ENCODE assay signal across 10 mouse cellular contexts in the genomic region with DNA sequence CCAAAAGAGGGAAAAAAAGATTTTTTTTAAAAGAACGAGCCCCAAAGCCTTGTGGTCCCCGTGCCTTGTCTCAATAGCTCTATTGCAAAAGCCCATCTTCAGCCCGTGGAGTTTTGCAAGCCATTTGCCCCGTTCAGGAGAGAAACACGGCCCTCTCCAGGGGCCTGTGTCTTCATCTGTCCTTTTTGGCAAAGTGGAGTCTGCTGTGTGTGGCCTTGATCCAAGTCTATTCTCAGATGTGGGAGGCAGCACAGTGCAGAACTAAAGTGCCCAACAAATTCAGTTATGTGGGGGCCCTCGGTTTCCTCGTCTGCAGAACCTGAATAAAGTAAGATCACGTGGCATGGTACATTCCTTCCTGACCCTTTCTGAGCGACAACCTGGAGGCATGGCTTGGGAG. TPM values are rescaled to one million over a fixed set of nuclear protein-coding genes. Genes with fewer than 3 reads are reported as not detected.
A peak's percentile ranks its signal among the peaks of the same experiment; 100 is the strongest.
DNase-seq lines count a peak whose midpoint lies in the region; ATAC-seq lines count a peak whose summit lies in the region.
"Had no signal": no experiment of that assay in that cellular context is flagged by ENCODE, and none has a peak within 500 bp of the region (broad histone marks: within the 10 kb centered on the region; RNA-seq: fewer than 3 reads in every experiment).

No protein-coding gene starts in this region.

- H3K36me3 ChIP-seq in kidney, embryonic 15.5 days, result no peaks in the 10 kb centered on the region
- H3K36me3 ChIP-seq in limb, embryonic 10.5 days, result no peaks in the 10 kb centered on the region

- no peaks in the 10 kb centered on the region for H3K9me3 ChIP-seq in kidney, embryonic 15.5 days (replicated peaks)
- no peaks in the 10 kb centered on the region for H3K9me3 ChIP-seq in limb, embryonic 10.5 days (replicated peaks)

- H3K4me1 ChIP-seq in kidney, embryonic 15.5 days, result peaks cover 28% of the 10 kb centered on the region
- H3K4me1 ChIP-seq in limb, embryonic 10.5 days, result peaks cover 14% of the 10 kb centered on the region

- no peak overlapping the region for H3K4me2 ChIP-seq in kidney, embryonic 15.5 days

- ATAC-seq in kidney, embryonic 15.5 days (replicated peaks; ENCODE audit: low FRiP score), result no peak
- no peak for ATAC-seq in erythroid progenitor cell, adult 5-6 weeks (replicated peaks; ENCODE audit: low FRiP score, poor library complexity, severe bottlenecking)
- ATAC-seq: Patski had no signal

- DNase-seq in kidney, postnatal 4 days, result no peak
- DNase-seq in adrenal gland, postnatal 36 days, result peak; percentile 28 to 58
- peak; percentile 46 to 69 for DNase-seq in frontal cortex, adult 2 months (ENCODE audit: extremely low spot score in 1 of 2, low spot score in 1 of 2)
- DNase-seq in limb, embryonic 10.5 days (ENCODE audit: low spot score), result no peak
- DNase-seq in spleen, postnatal 10 days (ENCODE audit: low spot score in 2 of 2), result no peak
- no peak for DNase-seq in spleen, postnatal 4 days (ENCODE audit: low spot score in 2 of 2)

- H3K9ac ChIP-seq in kidney, embryonic 15.5 days, result no peak overlapping the region

- H3K27ac ChIP-seq in kidney, embryonic 15.5 days, result peak overlapping the region; percentile 32; the same call in 1 of the 2 replicates
- H3K27ac ChIP-seq in limb, embryonic 10.5 days, result peak overlapping the region; percentile 20; the same call in 1 of the 2 replicates

- no peak overlapping the region for H3K4me3 ChIP-seq in kidney, embryonic 15.5 days (replicated peaks)
- H3K4me3 ChIP-seq in limb, embryonic 10.5 days, result no peak overlapping the region
- H3K4me3 ChIP-seq: erythroblast, embryonic 14.5 days had no signal

- 68% methylated on average over 9 of the region's 9 CpGs for WGBS in kidney, embryonic 15.5 days
- 87% methylated on average over 9 of the region's 9 CpGs for WGBS in limb, embryonic 10.5 days

- H3K27me3 ChIP-seq in kidney, embryonic 15.5 days, result no peaks in the 10 kb centered on the region
- H3K27me3 ChIP-seq in limb, embryonic 10.5 days (ENCODE audit: low read depth, poor library complexity, severe bottlenecking), result no peaks in the 10 kb centered on the region
- H3K27me3 ChIP-seq: Patski had no signal

RNA-seq across cellular contexts. Expression of a gene that starts 21.3 kb away (rescaled TPM):
- polyA plus RNA-seq in kidney, embryonic 15.5 days (2015; fragmentation: Nextera tagmentation; extraction: Ambion mirVana), result 31.3 and 32.9 TPM in 2 replicates
- 10 to 100 TPM; 11.1 to 13.4 TPM for total RNA-seq in adrenal gland, postnatal 36 days (2021)
- 26.9 and 27.1 TPM in 2 replicates for polyA plus RNA-seq in frontal cortex, adult 2 months (2012; rRNA removed)
- 34.5 and 39.7 TPM in 2 replicates for polyA plus RNA-seq in limb, embryonic 10.5 days (2016; fragmentation: Nextera tagmentation; extraction: Ambion mirVana)
- total RNA-seq in erythroid progenitor cell, adult 5-6 weeks (2015; ENCODE audit: low replicate concordance), result 2.1 TPM in 1 of 2 replicates, not detected in the other
- total RNA-seq in erythroid progenitor cell, adult 5-6 weeks (2017; ENCODE audit: low replicate concordance), result 1.7 and 6.5 TPM in 2 replicates

Comparison
In these comparisons a context has a peak if more than half of its experiments do, and no peak if none do; other contexts are left out.
1. DNase-seq: peak in adrenal gland, postnatal 36 days (2 of 2) and frontal cortex, adult 2 months (2 of 2); none in kidney, postnatal 4 days (0 of 2), limb, embryonic 10.5 days (single experiment), spleen, postnatal 10 days (0 of 2) and spleen, postnatal 4 days (0 of 2).